Mouse (Mus musculus) ovary, adult 2 months (tissue): ENCODE measurements around the gene Mgat4a. TPM values are rescaled to one million over a fixed set of nuclear protein-coding genes. Genes with fewer than 3 reads are reported as not detected.

ENCODE experiments used
- polyA plus RNA-seq: library from polyadenylated mRNA; depleted of rRNA; stranded (reverse); fragments of >200 nt; gene quantifications from 2 replicates; pipeline ENCODE4 v1.2.3, GENCODE M21; 2012; rRNA removed

The Mgat4a gene
- polyA plus RNA-seq, result 2.9 TPM in 2 replicates

DNA sequence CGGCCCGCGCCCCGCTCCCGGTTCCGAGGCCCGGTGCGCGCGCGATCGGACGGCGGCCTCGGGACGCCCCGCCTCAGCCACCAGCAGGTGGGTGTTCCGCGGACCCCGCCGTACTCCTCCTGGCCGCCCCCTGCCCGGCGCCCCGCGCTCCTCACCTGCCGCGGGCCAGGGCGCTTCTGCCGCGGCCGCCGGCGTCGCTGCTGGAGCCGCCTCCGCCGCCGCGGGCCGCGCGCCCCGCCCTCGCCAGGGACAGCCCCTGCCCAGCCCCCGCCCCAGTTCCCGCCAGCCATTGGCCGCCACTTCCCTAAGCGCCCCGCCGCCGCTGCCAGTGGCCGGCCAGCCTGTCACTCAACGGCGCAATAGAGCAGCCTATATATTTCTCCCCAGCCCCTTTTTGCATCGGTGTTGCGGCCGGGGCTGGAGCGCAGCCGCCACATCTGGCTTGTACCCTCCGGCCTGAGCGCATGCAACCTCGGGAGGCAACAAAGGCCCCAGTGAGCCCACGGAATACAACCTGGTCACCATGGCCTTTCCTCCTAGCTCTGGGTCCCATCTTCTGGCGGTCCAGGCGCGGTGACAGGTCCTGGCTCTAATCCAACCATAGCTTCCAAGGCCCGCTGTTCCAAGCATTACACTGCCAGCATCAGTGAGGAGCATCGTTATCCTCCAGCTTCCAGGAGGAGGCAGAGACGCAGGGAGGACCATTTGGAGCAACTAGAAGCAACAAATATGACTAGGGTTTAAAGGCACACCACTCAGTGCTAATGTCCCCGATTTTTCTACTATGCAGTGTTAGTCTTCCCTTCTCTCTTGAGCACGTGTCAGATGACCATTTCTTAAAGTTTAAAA is at the start of gene Mgat4a:
TSS of gene Mgat4a (minus strand) at position 207 of the 849 bp plus-strand sequence.

DNA sequence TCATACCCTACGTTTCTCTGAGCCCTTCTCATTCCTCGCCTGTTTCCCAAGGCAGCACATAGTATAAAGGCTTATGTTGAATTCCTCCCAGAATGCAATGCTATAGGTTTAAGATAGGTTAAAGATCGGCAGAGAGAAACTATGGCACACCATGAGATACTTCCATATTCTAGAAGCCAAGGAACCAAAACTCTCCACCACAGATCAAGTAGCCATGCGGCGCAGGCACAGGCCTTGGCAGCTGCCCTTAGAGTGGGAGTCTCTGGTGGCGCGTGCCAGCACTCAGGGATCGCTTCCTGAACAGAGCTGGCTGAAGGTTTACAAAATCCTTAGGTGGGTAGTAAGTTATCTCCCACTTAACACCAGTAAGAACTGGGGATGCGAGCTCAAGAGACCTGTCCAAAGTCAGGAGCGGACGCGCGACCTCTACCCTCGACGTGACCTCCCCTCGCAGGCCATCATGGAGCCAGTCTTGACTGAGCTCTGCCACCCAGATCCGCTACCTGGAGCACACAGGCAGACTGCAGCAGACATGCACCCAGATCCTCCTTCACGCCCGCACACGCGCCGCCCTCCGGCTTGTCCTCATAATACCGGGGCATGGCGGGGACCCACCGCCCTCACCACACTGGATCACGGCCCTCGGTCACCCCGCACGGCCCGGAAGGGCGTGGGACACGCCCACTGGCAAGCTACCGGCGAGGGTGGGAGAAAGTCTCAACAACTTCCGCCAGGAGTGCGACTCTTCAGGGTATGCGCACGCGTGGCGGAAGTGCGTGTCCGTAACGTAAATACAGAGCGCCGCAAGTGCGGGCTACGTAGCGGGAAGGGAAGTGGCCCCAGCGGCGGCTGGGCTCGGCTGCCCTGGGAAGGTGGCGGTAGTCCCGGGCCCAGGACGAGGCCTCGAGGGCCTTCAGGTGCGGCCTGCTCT is 111.2 kb downstream of the Mgat4a start, which contains the start of the genes Coa5 and Unc50:
TSS of gene Coa5 (minus strand) at position 738 of the 931 bp plus-strand sequence.
TSS of gene Unc50 (plus strand) at position 774 of the 931 bp plus-strand sequence.

Other genes starting within 250 kb of the Mgat4a start
- gene Inpp4a, start 241.2 kb downstream of the Mgat4a start, polyA plus RNA-seq, result 32.0 and 32.9 TPM in 2 replicates
- 33.7 and 37.3 TPM in 2 replicates for gene Coa5, start 110.9 kb downstream of the Mgat4a start, polyA plus RNA-seq
- 43.4 and 113 TPM in 2 replicates for gene Unc50, start 110.9 kb downstream of the Mgat4a start, polyA plus RNA-seq
- 13.2 and 14.4 TPM in 2 replicates for gene 2010300C02Rik, start 179.1 kb upstream of the Mgat4a start, polyA plus RNA-seq